Mouse (Mus musculus): ENCODE measurements at regions not wholly inside any gene's neighbourhood (a gene's known extent, or its start where the extent isn't known, plus 50 kb on each side); places are given as distances from the start of the nearest gene placed in this dataset.
A peak's percentile ranks its signal among the peaks of the same experiment; 100 is the strongest.

- Histone ChIP-seq H3K27me3 (ENCODE audit: insufficient read depth, low read length) (no peaks in the 10 kb centered on the region), H3K4me2 (replicated peaks; ENCODE audit: low read depth, low read length) (no peak overlapping the region), H3K9me3 (ENCODE audit: low read length) (no peaks in the 10 kb centered on the region), H3K36me3 (ENCODE audit: insufficient read depth, low read length) (no peaks in the 10 kb centered on the region), H3K4me3 (ENCODE audit: low read length) (no peak overlapping the region), H3K27ac (ENCODE audit: low read length) (no peak overlapping the region), H3K4me1 (ENCODE audit: insufficient read depth, low read length) (peaks cover 17% of the 10 kb centered on the region), H3K9ac (replicated peaks; ENCODE audit: low read length) (no peak overlapping the region)
- ATAC-seq (ENCODE audit: low FRiP score, low TSS enrichment): peak; percentile 74; the same call in 1 of the 2 replicates
- WGBS: 39% methylated on average over 9 of the region's 9 CpGs
These were observed 348.9 kb upstream of the Slc24a5 start for GRCm38 (mm10) chr2:124718985-124719384.

GRCm38 (mm10) chr2:124719820-124720478 is 348.0 kb upstream of the Slc24a5 start:
- Histone ChIP-seq H3K9ac (replicated peaks; ENCODE audit: low read length) (no peak overlapping the region), H3K27me3 (ENCODE audit: insufficient read depth, low read length) (no peaks in the 10 kb centered on the region), H3K4me1 (ENCODE audit: insufficient read depth, low read length) (peaks cover 17% of the 10 kb centered on the region), H3K36me3 (ENCODE audit: insufficient read depth, low read length) (no peaks in the 10 kb centered on the region), H3K4me3 (ENCODE audit: low read length) (no peak overlapping the region), H3K9me3 (ENCODE audit: low read length) (no peaks in the 10 kb centered on the region), H3K4me2 (replicated peaks; ENCODE audit: low read depth, low read length) (peak overlapping the region; percentile 8; the same call in 1 of the 2 replicates), H3K27ac (ENCODE audit: low read length) (peak overlapping the region; percentile 31; the same call in 1 of the 2 replicates)
- WGBS: 31% methylated on average over 14 of the region's 14 CpGs
- ATAC-seq (ENCODE audit: low FRiP score, low TSS enrichment): peak; percentile 87

GRCm38 (mm10) chr2:124720593-124721445 is 347.1 kb upstream of the Slc24a5 start:
- H3K36me3 ChIP-seq (ENCODE audit: insufficient read depth, low read length): no peaks in the 10 kb centered on the region

GRCm38 (mm10) chr2:124724171-124724570 is 343.8 kb upstream of the Slc24a5 start:
- no peaks in the 10 kb centered on the region for H3K36me3 ChIP-seq (ENCODE audit: insufficient read depth, low read length)
- no peaks in the 10 kb centered on the region for H3K27me3 ChIP-seq (ENCODE audit: insufficient read depth, low read length)
- no peak for ATAC-seq (ENCODE audit: low FRiP score, low TSS enrichment)
- H3K4me2 ChIP-seq (replicated peaks; ENCODE audit: low read depth, low read length): no peak overlapping the region
- H3K9me3 ChIP-seq (ENCODE audit: low read length): no peaks in the 10 kb centered on the region
- no peak overlapping the region for H3K4me3 ChIP-seq (ENCODE audit: low read length)
- peaks cover 13% of the 10 kb centered on the region for H3K4me1 ChIP-seq (ENCODE audit: insufficient read depth, low read length)
- H3K27ac ChIP-seq (ENCODE audit: low read length): no peak overlapping the region
- H3K9ac ChIP-seq (replicated peaks; ENCODE audit: low read length): no peak overlapping the region
- WGBS: 47% methylated on average over 4 of the region's 4 CpGs

More at GRCm38 (mm10) chr2:124720593-124721445, 347.1 kb upstream of the Slc24a5 start:
- H3K4me2 ChIP-seq (replicated peaks; ENCODE audit: low read depth, low read length): no peak overlapping the region; the same call in 1 of the 2 replicates
- no peak for ATAC-seq (ENCODE audit: low FRiP score, low TSS enrichment)
- no peak overlapping the region for H3K4me3 ChIP-seq (ENCODE audit: low read length)
- peaks cover 17% of the 10 kb centered on the region for H3K4me1 ChIP-seq (ENCODE audit: insufficient read depth, low read length)
- 75% methylated on average over 14 of the region's 14 CpGs for WGBS
- no peaks in the 10 kb centered on the region for H3K9me3 ChIP-seq (ENCODE audit: low read length)
- H3K9ac ChIP-seq (replicated peaks; ENCODE audit: low read length): no peak overlapping the region
- H3K27me3 ChIP-seq (ENCODE audit: insufficient read depth, low read length): no peaks in the 10 kb centered on the region
- H3K27ac ChIP-seq (ENCODE audit: low read length): no peak overlapping the region

GRCm38 (mm10) chr2:124724827-124725480 is 343.0 kb upstream of the Slc24a5 start:
- H3K27me3 ChIP-seq (ENCODE audit: insufficient read depth, low read length): no peaks in the 10 kb centered on the region
- no peaks in the 10 kb centered on the region for H3K36me3 ChIP-seq (ENCODE audit: insufficient read depth, low read length)
- H3K9me3 ChIP-seq (ENCODE audit: low read length): no peaks in the 10 kb centered on the region
- H3K4me1 ChIP-seq (ENCODE audit: insufficient read depth, low read length): peaks cover 5% of the 10 kb centered on the region
- no peak overlapping the region for H3K4me2 ChIP-seq (replicated peaks; ENCODE audit: low read depth, low read length)
- H3K27ac ChIP-seq (ENCODE audit: low read length): no peak overlapping the region
- 51% methylated on average over 5 of the region's 5 CpGs for WGBS
- no peak overlapping the region for H3K9ac ChIP-seq (replicated peaks; ENCODE audit: low read length)
- H3K4me3 ChIP-seq (ENCODE audit: low read length): no peak overlapping the region
- ATAC-seq (ENCODE audit: low FRiP score, low TSS enrichment): 0 out of 2 replicates have a peak, but pooled peaks have one; percentile 27

- no peak overlapping the region for H3K9ac ChIP-seq (replicated peaks; ENCODE audit: low read length)
- 80% methylated on average over 5 of the region's 5 CpGs for WGBS
- no peaks in the 10 kb centered on the region for H3K36me3 ChIP-seq (ENCODE audit: insufficient read depth, low read length)
- H3K9me3 ChIP-seq (ENCODE audit: low read length): no peaks in the 10 kb centered on the region
- ATAC-seq (ENCODE audit: low FRiP score, low TSS enrichment): no peak
- H3K27me3 ChIP-seq (ENCODE audit: insufficient read depth, low read length): no peaks in the 10 kb centered on the region
- H3K4me1 ChIP-seq (ENCODE audit: insufficient read depth, low read length): no peaks in the 10 kb centered on the region
- H3K4me2 ChIP-seq (replicated peaks; ENCODE audit: low read depth, low read length): no peak overlapping the region
- no peak overlapping the region for H3K27ac ChIP-seq (ENCODE audit: low read length)
- H3K4me3 ChIP-seq (ENCODE audit: low read length): no peak overlapping the region
These were observed 339.9 kb upstream of the Slc24a5 start for GRCm38 (mm10) chr2:124727979-124728378.

GRCm38 (mm10) chr2:124732593-124732992 is 335.3 kb upstream of the Slc24a5 start:
- Histone ChIP-seq H3K4me3 (ENCODE audit: low read length) (no peak overlapping the region), H3K9ac (replicated peaks; ENCODE audit: low read length) (no peak overlapping the region), H3K27me3 (ENCODE audit: insufficient read depth, low read length) (no peaks in the 10 kb centered on the region), H3K4me1 (ENCODE audit: insufficient read depth, low read length) (no peaks in the 10 kb centered on the region), H3K9me3 (ENCODE audit: low read length) (no peaks in the 10 kb centered on the region), H3K27ac (ENCODE audit: low read length) (no peak overlapping the region), H3K36me3 (ENCODE audit: insufficient read depth, low read length) (no peaks in the 10 kb centered on the region), H3K4me2 (replicated peaks; ENCODE audit: low read depth, low read length) (no peak overlapping the region)
- no peak for ATAC-seq (ENCODE audit: low FRiP score, low TSS enrichment)
- WGBS: 74% methylated on average over 2 of the region's 2 CpGs

GRCm38 (mm10) chr2:124740848-124741247 is 327.1 kb upstream of the Slc24a5 start:
- H3K27ac ChIP-seq (ENCODE audit: low read length): 0 out of 2 replicates have a peak overlapping the region, but pooled peaks have one; percentile 3
- ATAC-seq (ENCODE audit: low FRiP score, low TSS enrichment): no peak
- no peaks in the 10 kb centered on the region for H3K27me3 ChIP-seq (ENCODE audit: insufficient read depth, low read length)
- 52% methylated on average over 13 of the region's 13 CpGs for WGBS
- H3K9ac ChIP-seq (replicated peaks; ENCODE audit: low read length): no peak overlapping the region
- H3K4me2 ChIP-seq (replicated peaks; ENCODE audit: low read depth, low read length): no peak overlapping the region
- H3K36me3 ChIP-seq (ENCODE audit: insufficient read depth, low read length): no peaks in the 10 kb centered on the region
- 0 out of 2 replicates have a peak, but pooled peaks cover 5% of the 10 kb centered on the region for H3K4me1 ChIP-seq (ENCODE audit: insufficient read depth, low read length)
- no peak overlapping the region for H3K4me3 ChIP-seq (ENCODE audit: low read length)
- H3K9me3 ChIP-seq (ENCODE audit: low read length): no peaks in the 10 kb centered on the region

GRCm38 (mm10) chr2:124742964-124743363 is 325.0 kb upstream of the Slc24a5 start:
- WGBS: 92% methylated on average over 2 of the region's 2 CpGs
- ATAC-seq (ENCODE audit: low FRiP score, low TSS enrichment): no peak
- H3K9me3 ChIP-seq (ENCODE audit: low read length): no peaks in the 10 kb centered on the region
- H3K9ac ChIP-seq (replicated peaks; ENCODE audit: low read length): no peak overlapping the region
- 0 out of 2 replicates have a peak, but pooled peaks cover 5% of the 10 kb centered on the region for H3K4me1 ChIP-seq (ENCODE audit: insufficient read depth, low read length)
- no peak overlapping the region for H3K27ac ChIP-seq (ENCODE audit: low read length)
- no peaks in the 10 kb centered on the region for H3K36me3 ChIP-seq (ENCODE audit: insufficient read depth, low read length)
- H3K4me3 ChIP-seq (ENCODE audit: low read length): no peak overlapping the region
- no peaks in the 10 kb centered on the region for H3K27me3 ChIP-seq (ENCODE audit: insufficient read depth, low read length)
- no peak overlapping the region for H3K4me2 ChIP-seq (replicated peaks; ENCODE audit: low read depth, low read length)
